Mouse (Mus musculus) embryo, embryonic 11.5 days (tissue): Measurements from ENCODE around the gene 4933415A04Rik.

ENCODE experiments used
- DNase-seq: peaks from one replicate; pipeline ENCODE4 v3.0.0-alpha.2; 2012; ENCODE audit warnings: low read depth, low spot score

The 4933415A04Rik gene

GRCm38 (mm10) chr11:43626927-43627645, 40.2 kb downstream of the 4933415A04Rik start:
- DNase-seq = no peak

GRCm38 (mm10) chr11:43631645-43632044, 44.8 kb downstream of the 4933415A04Rik start:
- no peak for DNase-seq

- DNase-seq = no peak
These were observed 45.7 kb downstream of the 4933415A04Rik start for GRCm38 (mm10) chr11:43632566-43632965.

GRCm38 (mm10) chr11:43633165-43633564, 46.3 kb downstream of the 4933415A04Rik start:
- DNase-seq = no peak

- peak; percentile 70 for DNase-seq
These were observed 47.0 kb downstream of the 4933415A04Rik start for GRCm38 (mm10) chr11:43633658-43634401.

- DNase-seq = no peak
These were observed 49.9 kb downstream of the 4933415A04Rik start for GRCm38 (mm10) chr11:43636761-43637160.

GRCm38 (mm10) chr11:43638486-43638885, 51.6 kb downstream of the 4933415A04Rik start:
- DNase-seq = no peak
